Comparison of ENCODE assay signal across 8 mouse cellular contexts in the genomic region with DNA sequence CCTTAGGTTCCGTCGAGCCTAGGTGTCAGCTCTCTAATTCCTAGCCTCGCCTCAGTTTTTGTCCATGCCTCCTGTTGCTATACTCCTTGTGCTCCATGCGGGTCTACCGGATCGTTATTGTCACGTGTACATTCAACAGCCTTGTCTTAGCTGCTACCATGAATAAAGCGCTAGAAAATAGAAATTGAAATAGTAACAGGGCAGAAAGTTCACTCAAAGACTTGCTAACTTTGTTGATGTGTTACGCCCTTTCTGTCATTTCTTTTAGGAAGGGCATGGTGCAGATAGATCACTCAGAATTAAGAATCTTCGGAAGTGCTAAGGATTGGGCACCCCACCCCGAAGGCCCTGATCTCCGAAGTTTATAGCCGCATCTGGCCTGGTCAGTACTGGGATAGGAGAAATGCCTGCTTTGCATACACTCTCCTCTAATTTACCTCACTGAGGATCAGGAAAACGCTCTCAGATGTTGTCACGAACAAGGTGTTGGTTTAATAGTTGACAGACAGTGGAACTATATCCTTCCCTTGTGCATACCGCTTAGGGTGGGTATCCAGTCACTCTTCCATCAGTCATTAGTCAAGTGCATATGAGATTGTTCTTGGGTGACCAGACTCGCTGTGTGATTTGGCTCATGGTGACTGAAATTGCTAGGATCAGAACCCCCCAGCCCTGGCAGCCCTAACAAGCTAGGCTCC. TPM values are rescaled to one million over a fixed set of nuclear protein-coding genes. Genes with fewer than 3 reads are reported as not detected.
DNase-seq lines count a peak whose midpoint lies in the region; ATAC-seq and TF ChIP-seq lines count a peak whose summit lies in the region.

No protein-coding gene starts in this region.

- peak overlapping the region; percentile 71 for H3K4me2 ChIP-seq in embryonic facial prominence, embryonic 11.5 days (ENCODE audit: low read depth, low read length)
- H3K4me2 ChIP-seq in hindbrain, embryonic 15.5 days = peak overlapping the region; percentile 83
- peak overlapping the region; percentile 83 for H3K4me2 ChIP-seq in midbrain, embryonic 15.5 days

- 29% methylated on average over 17 of the region's 17 CpGs for WGBS in embryonic facial prominence, embryonic 11.5 days
- 32% methylated on average over 17 of the region's 17 CpGs for WGBS in hindbrain, embryonic 15.5 days
- WGBS in midbrain, embryonic 15.5 days = 33% methylated on average over 17 of the region's 17 CpGs

- H3K4me3 ChIP-seq in layer of hippocampus, adult 2 months = peak overlapping the region; percentile 74
- peak overlapping the region; percentile 86 for H3K4me3 ChIP-seq in embryonic facial prominence, embryonic 11.5 days (ENCODE audit: low read depth, low read length)
- H3K4me3 ChIP-seq in hindbrain, embryonic 15.5 days = peak overlapping the region; percentile 75
- H3K4me3 ChIP-seq in midbrain, embryonic 15.5 days = peak overlapping the region; percentile 77

- peak overlapping the region; percentile 99 for H3K27ac ChIP-seq in layer of hippocampus, adult 2 months
- H3K27ac ChIP-seq in embryonic facial prominence, embryonic 11.5 days (replicated peaks; ENCODE audit: low read depth, low read length) = no peak overlapping the region
- H3K27ac ChIP-seq in hindbrain, embryonic 15.5 days (replicated peaks) = peak overlapping the region; percentile 85
- H3K27ac ChIP-seq in midbrain, embryonic 15.5 days = peak overlapping the region; percentile 83

- H3K9me3 ChIP-seq in embryonic facial prominence, embryonic 11.5 days (replicated peaks; ENCODE audit: control insufficient read depth, low read length) = no peaks in the 10 kb centered on the region
- H3K9me3 ChIP-seq in hindbrain, embryonic 15.5 days = no peaks in the 10 kb centered on the region
- H3K9me3 ChIP-seq in midbrain, embryonic 15.5 days = no peaks in the 10 kb centered on the region

- H3K4me1 ChIP-seq in embryonic facial prominence, embryonic 11.5 days (ENCODE audit: control insufficient read depth, insufficient read depth, low read length) = no peaks in the 10 kb centered on the region; the same call in 1 of the 2 replicates
- H3K4me1 ChIP-seq in hindbrain, embryonic 15.5 days (replicated peaks) = peaks cover 11% of the 10 kb centered on the region
- H3K4me1 ChIP-seq in midbrain, embryonic 15.5 days = peaks cover 15% of the 10 kb centered on the region

- no peaks in the 10 kb centered on the region for H3K27me3 ChIP-seq in embryonic facial prominence, embryonic 11.5 days (ENCODE audit: control insufficient read depth, insufficient read depth, low read length)
- no peaks in the 10 kb centered on the region for H3K27me3 ChIP-seq in hindbrain, embryonic 15.5 days
- H3K27me3 ChIP-seq in midbrain, embryonic 15.5 days (replicated peaks) = no peaks in the 10 kb centered on the region

- no peak for DNase-seq in layer of hippocampus, adult 2 months (ENCODE audit: low spot score in 2 of 2)
- DNase-seq in layer of hippocampus, postnatal 36 days = no peak
- DNase-seq in embryonic facial prominence, embryonic 11.5 days (ENCODE audit: low spot score) = no peak
- no peak for DNase-seq in ovary, postnatal 10 days (ENCODE audit: low spot score)
- no peak for DNase-seq in thymus, postnatal 10 days (ENCODE audit: low spot score in 2 of 2)
- no peak for DNase-seq in gastrocnemius, adult 8-10 months (ENCODE audit: low spot score in 2 of 2)

- no peak for TF ChIP-seq CTCF in layer of hippocampus, adult 2 months (conservative IDR thresholded peaks at IDR 0.05)

- ATAC-seq in embryonic facial prominence, embryonic 11.5 days (replicated peaks; ENCODE audit: insufficient number of reproducible peaks, low FRiP score, low TSS enrichment, low read depth) = no peak
- no peak; the same call in 1 of the 2 replicates for ATAC-seq in hindbrain, embryonic 15.5 days (ENCODE audit: low FRiP score, low read depth)
- no peak for ATAC-seq in midbrain, embryonic 15.5 days (replicated peaks)

- H3K36me3 ChIP-seq in embryonic facial prominence, embryonic 11.5 days (replicated peaks; ENCODE audit: control insufficient read depth, insufficient read depth, low read depth, low read length) = no peaks in the 10 kb centered on the region; the same call in none of the 2 replicates
- H3K36me3 ChIP-seq in hindbrain, embryonic 15.5 days = no peaks in the 10 kb centered on the region
- no peaks in the 10 kb centered on the region for H3K36me3 ChIP-seq in midbrain, embryonic 15.5 days (replicated peaks)

- peak overlapping the region; percentile 80 for H3K9ac ChIP-seq in embryonic facial prominence, embryonic 11.5 days (replicated peaks; ENCODE audit: low read length)
- peak overlapping the region; percentile 71 for H3K9ac ChIP-seq in hindbrain, embryonic 15.5 days
- H3K9ac ChIP-seq in midbrain, embryonic 15.5 days = peak overlapping the region; percentile 60

RNA-seq across cellular contexts. Expression of a gene that starts 0.7 kb away (rescaled TPM):
- total RNA-seq in layer of hippocampus, adult 2 months (2021) = 1 to 10 TPM; 1.5 to 1.7 TPM
- total RNA-seq in layer of hippocampus, postnatal 36 days (2021) = 1 to 10 TPM; 1.0 to 1.4 TPM
- polyA plus RNA-seq in embryonic facial prominence, embryonic 11.5 days (2014; fragmentation: Nextera tagmentation; extraction: Ambion mirVana) = 56.7 and 58.4 TPM in 2 replicates
- polyA plus RNA-seq in hindbrain, embryonic 15.5 days (2015; fragmentation: Nextera tagmentation; extraction: Ambion mirVana) = 10.1 and 11.1 TPM in 2 replicates
- 8.1 and 8.8 TPM in 2 replicates for polyA plus RNA-seq in midbrain, embryonic 15.5 days (2015; fragmentation: Nextera tagmentation; extraction: Ambion mirVana)
- under 1 TPM; 0.36 to 0.88 (median 0.57) TPM for total RNA-seq in gastrocnemius, adult 8-10 months (2022)

RNA-seq across cellular contexts. Expression of a gene that starts 1.0 kb away (rescaled TPM):
- total RNA-seq in layer of hippocampus, adult 2 months (2021) = 10 to 100 TPM; 11.9 to 13.5 TPM
- 10 to 100 TPM; 13.2 to 16.0 TPM for total RNA-seq in layer of hippocampus, postnatal 36 days (2021)
- polyA plus RNA-seq in embryonic facial prominence, embryonic 11.5 days (2014; fragmentation: Nextera tagmentation; extraction: Ambion mirVana) = 90.6 and 92.2 TPM in 2 replicates
- polyA plus RNA-seq in hindbrain, embryonic 15.5 days (2015; fragmentation: Nextera tagmentation; extraction: Ambion mirVana) = 28.3 and 35.3 TPM in 2 replicates
- polyA plus RNA-seq in midbrain, embryonic 15.5 days (2015; fragmentation: Nextera tagmentation; extraction: Ambion mirVana) = 26.5 and 28.7 TPM in 2 replicates
- total RNA-seq in gastrocnemius, adult 8-10 months (2022) = 10 to 100 TPM; 20.8 to 29.6 (median 26.8) TPM

RNA-seq across cellular contexts. Expression of a gene that starts 21.0 kb away (rescaled TPM):
- total RNA-seq in layer of hippocampus, adult 2 months (2021) = 10 to 100 TPM; 41.6 to 42.2 TPM
- total RNA-seq in layer of hippocampus, postnatal 36 days (2021) = 10 to 100 TPM; 37.7 to 39.9 TPM
- polyA plus RNA-seq in embryonic facial prominence, embryonic 11.5 days (2014; fragmentation: Nextera tagmentation; extraction: Ambion mirVana) = 12.7 and 13.1 TPM in 2 replicates
- polyA plus RNA-seq in hindbrain, embryonic 15.5 days (2015; fragmentation: Nextera tagmentation; extraction: Ambion mirVana) = 19.3 and 22.7 TPM in 2 replicates
- polyA plus RNA-seq in midbrain, embryonic 15.5 days (2015; fragmentation: Nextera tagmentation; extraction: Ambion mirVana) = 22.2 and 22.3 TPM in 2 replicates
- 10 to 100 TPM; 29.7 to 35.3 (median 30.7) TPM for total RNA-seq in gastrocnemius, adult 8-10 months (2022)

RNA-seq across cellular contexts. Expression of a gene that starts 56.5 kb away (rescaled TPM):
- 1 to 10 TPM; 6.9 to 7.5 TPM for total RNA-seq in layer of hippocampus, adult 2 months (2021)
- total RNA-seq in layer of hippocampus, postnatal 36 days (2021) = 1 to 10 TPM; 8.0 TPM
- polyA plus RNA-seq in embryonic facial prominence, embryonic 11.5 days (2014; fragmentation: Nextera tagmentation; extraction: Ambion mirVana) = 2.0 and 2.8 TPM in 2 replicates
- 8.1 and 8.5 TPM in 2 replicates for polyA plus RNA-seq in hindbrain, embryonic 15.5 days (2015; fragmentation: Nextera tagmentation; extraction: Ambion mirVana)
- polyA plus RNA-seq in midbrain, embryonic 15.5 days (2015; fragmentation: Nextera tagmentation; extraction: Ambion mirVana) = 8.8 and 9.1 TPM in 2 replicates
- under 1 TPM in 2 of 4 experiments, not detected in 2; 0.13 to 0.16 TPM for total RNA-seq in gastrocnemius, adult 8-10 months (2022)
